Mouse (Mus musculus): ENCODE measurements around the gene Adcy4. TPM values are rescaled to one million over a fixed set of nuclear protein-coding genes. Genes with fewer than 3 reads are reported as not detected.

The Adcy4 gene
- polyA plus RNA-seq, 2 experiments from 2014 or later = 0.08 TPM; not detected in 1

Other genes with a start within 250 kb of the Adcy4 start
- gene Pck2, start 243.8 kb downstream of the Adcy4 start, polyA plus RNA-seq (2017; shearing (Covaris generic)) = 10 to 100 TPM; 23.6 to 33.4 TPM
- 10 to 100 TPM; 95.9 to 97.4 TPM for gene Dcaf11, start 224.1 kb downstream of the Adcy4 start, polyA plus RNA-seq (2017; shearing (Covaris generic))
- not detected for gene A730061H03Rik, start 223.7 kb downstream of the Adcy4 start, polyA plus RNA-seq (2017; shearing (Covaris generic))
- not detected for gene Fitm1, start 208.5 kb downstream of the Adcy4 start, polyA plus RNA-seq (2017; shearing (Covaris generic))
- 100 to 1,000 TPM; 700 to 830 TPM for gene Psme1, start 206.0 kb downstream of the Adcy4 start, polyA plus RNA-seq (2017; shearing (Covaris generic))
- 10 to 100 TPM; 25.2 to 28.6 TPM for gene Emc9, start 198.8 kb downstream of the Adcy4 start, polyA plus RNA-seq (2017; shearing (Covaris generic))
- gene Psme2, start 193.0 kb downstream of the Adcy4 start, polyA plus RNA-seq (2017; shearing (Covaris generic)) = 100 to 1,000 TPM; 980 to 996 TPM
- gene Rnf31, start 192.4 kb downstream of the Adcy4 start, polyA plus RNA-seq (2017; shearing (Covaris generic)) = 10 to 100 TPM; 32.6 to 33.3 TPM
- 100 to 1,000 TPM; 129 to 164 TPM for gene Irf9, start 180.5 kb downstream of the Adcy4 start, polyA plus RNA-seq (2017; shearing (Covaris generic))
- 1 to 10 TPM; 1.3 to 1.9 TPM for gene Rec8, start 166.1 kb downstream of the Adcy4 start, polyA plus RNA-seq (2017; shearing (Covaris generic))
- 10 to 100 TPM; 29.2 to 30.6 TPM for gene Ipo4, start 148.1 kb downstream of the Adcy4 start, polyA plus RNA-seq (2017; shearing (Covaris generic))
- not detected for gene Gm49378, start 146.2 kb downstream of the Adcy4 start, polyA plus RNA-seq (2017; shearing (Covaris generic))
- gene Tm9sf1, start 140.3 kb downstream of the Adcy4 start, polyA plus RNA-seq (2017; shearing (Covaris generic)) = 10 to 100 TPM; 38.8 to 49.2 TPM
- gene Tssk4, start 133.9 kb downstream of the Adcy4 start, polyA plus RNA-seq (2017; shearing (Covaris generic)) = 1 to 10 TPM in 1 of 2 experiments, under 1 TPM in 1; 0.57 to 2.1 TPM
- 10 to 100 TPM; 87.8 to 88.5 TPM for gene Mdp1, start 123.6 kb downstream of the Adcy4 start, polyA plus RNA-seq (2017; shearing (Covaris generic))
- gene Gmpr2, start 112.2 kb downstream of the Adcy4 start, polyA plus RNA-seq (2017; shearing (Covaris generic)) = 10 to 100 TPM; 23.7 to 25.9 TPM
- gene Nedd8, start 112.0 kb downstream of the Adcy4 start, polyA plus RNA-seq (2017; shearing (Covaris generic)) = 100 to 1,000 TPM; 361 to 408 TPM
- 10 to 100 TPM; 23.4 to 28.3 TPM for gene Tinf2, start 102.3 kb downstream of the Adcy4 start, polyA plus RNA-seq (2017; shearing (Covaris generic))
- gene Tgm1, start 70.2 kb downstream of the Adcy4 start, polyA plus RNA-seq (2017; shearing (Covaris generic)) = not detected
- 10 to 100 TPM; 53.3 to 60.8 TPM for gene Rabggta, start 61.8 kb downstream of the Adcy4 start, polyA plus RNA-seq (2017; shearing (Covaris generic))
- 10 to 100 TPM; 46.4 to 48.9 TPM for gene Dhrs1, start 38.4 kb downstream of the Adcy4 start, polyA plus RNA-seq (2017; shearing (Covaris generic))
- 1 to 10 TPM; 6.0 to 8.2 TPM for gene Nop9, start 38.4 kb downstream of the Adcy4 start, polyA plus RNA-seq (2017; shearing (Covaris generic))
- gene Cideb, start 25.6 kb downstream of the Adcy4 start, polyA plus RNA-seq (2017; shearing (Covaris generic)) = not detected
- gene Ltb4r2, start 22.7 kb downstream of the Adcy4 start, polyA plus RNA-seq (2017; shearing (Covaris generic)) = under 1 TPM in 1 of 2 experiments, not detected in 1; 0.40 TPM
- 1 to 10 TPM; 2.5 to 5.6 TPM for gene Ltb4r1, start 18.1 kb downstream of the Adcy4 start, polyA plus RNA-seq (2017; shearing (Covaris generic))
- 10 to 100 TPM; 94.3 to 99.3 TPM for gene Ripk3, start 4.8 kb upstream of the Adcy4 start, polyA plus RNA-seq (2017; shearing (Covaris generic))
- not detected for gene Nfatc4, start 39.0 kb upstream of the Adcy4 start, polyA plus RNA-seq (2017; shearing (Covaris generic))
- gene Nynrin, start 69.9 kb upstream of the Adcy4 start, polyA plus RNA-seq (2017; shearing (Covaris generic)) = under 1 TPM in 1 of 2 experiments, not detected in 1; 0.08 TPM
- under 1 TPM in 1 of 2 experiments, not detected in 1; 0.24 TPM for gene Cbln3, start 100.3 kb upstream of the Adcy4 start, polyA plus RNA-seq (2017; shearing (Covaris generic))
- gene Khnyn, start 100.9 kb upstream of the Adcy4 start, polyA plus RNA-seq (2017; shearing (Covaris generic)) = 10 to 100 TPM in 1 of 2 experiments, 1 to 10 TPM in 1; 9.9 to 11.6 TPM
- 10 to 100 TPM; 66.2 to 86.2 TPM for gene Sdr39u1, start 116.2 kb upstream of the Adcy4 start, polyA plus RNA-seq (2017; shearing (Covaris generic))
- not detected for gene Cma1, start 160.6 kb upstream of the Adcy4 start, polyA plus RNA-seq (2017; shearing (Covaris generic))
- not detected for gene Cma2, start 166.9 kb upstream of the Adcy4 start, polyA plus RNA-seq (2017; shearing (Covaris generic))
- gene Mcpt1, start 233.9 kb upstream of the Adcy4 start, polyA plus RNA-seq (2017; shearing (Covaris generic)) = not detected
- gene Mcpt9, start 246.4 kb upstream of the Adcy4 start, polyA plus RNA-seq (2017; shearing (Covaris generic)) = not detected